Mouse (Mus musculus): ENCODE results near the gene Olfr916.

Olfr916 gene

DNA sequence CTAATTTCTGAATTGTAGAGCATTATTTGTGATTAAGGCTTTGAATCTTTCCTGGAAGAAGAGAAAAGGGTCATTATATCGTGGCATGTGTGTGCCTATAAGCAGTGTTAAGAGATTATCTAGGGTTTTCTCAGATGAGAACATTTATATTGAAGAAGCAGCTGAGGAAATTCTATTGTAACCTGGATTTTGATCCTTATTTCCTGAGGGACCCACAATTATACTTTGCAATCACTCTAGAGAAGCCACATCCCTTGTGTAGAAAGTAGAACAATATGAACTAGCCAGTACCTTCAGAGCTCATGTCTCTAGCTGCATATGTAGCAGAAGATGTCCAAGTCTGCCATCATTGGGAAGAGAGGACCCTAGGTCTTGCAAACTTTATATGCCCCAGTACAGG lies at the start of gene Olfr916:
Gene Olfr916, minus strand, starts transcription at position 101 of the 400 bp plus-strand sequence.
- DNase-seq (ENCODE audit: inconsistent age in 2 of 2, low spot score in 1 of 2) = no peak

DNA sequence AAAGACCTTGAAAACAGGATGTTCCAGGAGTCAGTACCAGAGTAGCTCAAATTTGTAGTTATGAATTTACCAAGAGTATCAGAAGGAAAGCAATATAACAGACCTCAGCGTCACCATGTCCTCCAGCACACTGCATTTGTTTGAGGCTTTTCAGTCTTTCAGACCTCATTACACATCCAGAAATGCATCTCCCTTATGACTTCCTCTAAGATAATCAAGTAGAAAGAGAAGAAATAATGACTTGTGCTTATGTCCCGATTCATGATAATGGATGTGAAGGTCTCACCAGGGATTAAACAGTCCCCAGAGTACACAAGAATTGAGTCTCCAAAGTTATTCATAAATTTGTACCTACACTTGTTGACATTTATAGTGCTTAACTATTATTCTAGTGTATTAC lies 14.8 kb upstream of the Olfr916 start, which contains the start of gene Olfr918:
Gene Olfr918, minus strand, starts transcription at position 101 of the 400 bp plus-strand sequence.
- no peak for DNase-seq (ENCODE audit: inconsistent age in 2 of 2, low spot score in 1 of 2)

DNA sequence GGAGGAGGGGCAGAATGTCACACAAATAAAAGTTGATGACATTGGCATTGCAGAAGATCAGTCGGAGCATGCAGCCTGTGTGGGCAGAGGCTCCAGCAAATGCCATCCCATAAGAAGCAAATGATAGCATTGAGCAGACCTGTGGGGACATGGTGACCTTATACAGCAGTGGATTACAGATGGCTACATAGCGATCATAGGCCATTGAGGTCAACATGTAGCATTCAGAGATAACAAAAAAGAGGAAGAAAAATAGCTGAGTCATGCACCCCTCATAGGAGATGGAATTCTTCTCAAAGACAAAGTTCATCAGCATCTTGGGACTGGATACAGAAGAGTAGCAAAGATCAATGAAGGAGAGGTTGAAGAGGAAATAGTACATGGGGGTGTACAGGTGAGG lies 13.2 kb upstream of the Olfr916 start:
- no peak for DNase-seq (ENCODE audit: inconsistent age in 2 of 2, low spot score in 1 of 2)

DNA sequence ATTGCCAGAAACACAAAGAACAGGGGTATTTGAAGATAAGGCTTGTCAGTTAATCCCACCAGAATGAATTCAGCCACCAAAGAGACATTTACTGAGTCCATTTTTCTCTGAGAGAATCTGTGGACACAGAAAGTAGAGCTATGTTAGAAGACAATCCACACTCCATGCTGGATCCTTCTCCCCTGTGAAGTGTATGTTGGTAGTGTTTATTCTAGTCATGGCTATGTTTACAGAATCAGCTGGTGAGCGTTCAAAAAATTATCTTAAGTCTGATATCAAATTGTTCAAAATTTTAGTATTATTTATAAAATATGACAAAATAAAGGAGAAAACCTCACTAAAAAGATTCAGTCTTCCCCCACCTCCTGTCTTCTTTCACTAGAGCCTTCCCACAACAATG lies 6.1 kb upstream of the Olfr916 start, which contains the start of gene Olfr917:
Gene Olfr917, minus strand, starts transcription at position 101 of the 400 bp plus-strand sequence.
- DNase-seq (ENCODE audit: inconsistent age in 2 of 2, low spot score in 1 of 2) = no peak

DNA sequence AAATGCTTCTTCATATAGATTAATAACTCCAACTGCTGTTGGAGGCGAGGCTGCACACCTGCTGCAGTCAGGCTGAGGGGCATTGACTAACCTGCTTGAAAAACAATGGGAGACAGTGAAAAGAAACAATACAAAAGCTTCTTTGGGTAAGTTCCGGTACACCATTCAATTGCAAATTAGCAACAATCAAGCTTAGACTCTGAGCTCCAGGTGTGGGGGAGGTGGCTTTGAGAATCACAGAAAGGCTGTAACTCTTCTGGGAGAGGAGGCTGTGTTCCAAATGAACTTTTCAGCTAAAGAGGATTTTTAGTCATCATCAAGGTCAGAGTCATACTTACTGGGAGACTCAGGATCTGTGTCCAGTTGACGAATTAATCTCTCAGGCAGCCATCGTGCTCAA lies 27.3 kb downstream of the Olfr916 start:
- DNase-seq (ENCODE audit: inconsistent age in 2 of 2, low spot score in 1 of 2) = no peak

All from adrenal gland, adult (tissue).